Mouse (Mus musculus): ENCODE measurements around the gene 4930453N24Rik. TPM values are rescaled to one million over a fixed set of nuclear protein-coding genes. Genes with fewer than 3 reads are reported as not detected.

Gene 4930453N24Rik
- polyA plus RNA-seq, 1 experiment from 2014 or later, result 20.9 TPM

DNA sequence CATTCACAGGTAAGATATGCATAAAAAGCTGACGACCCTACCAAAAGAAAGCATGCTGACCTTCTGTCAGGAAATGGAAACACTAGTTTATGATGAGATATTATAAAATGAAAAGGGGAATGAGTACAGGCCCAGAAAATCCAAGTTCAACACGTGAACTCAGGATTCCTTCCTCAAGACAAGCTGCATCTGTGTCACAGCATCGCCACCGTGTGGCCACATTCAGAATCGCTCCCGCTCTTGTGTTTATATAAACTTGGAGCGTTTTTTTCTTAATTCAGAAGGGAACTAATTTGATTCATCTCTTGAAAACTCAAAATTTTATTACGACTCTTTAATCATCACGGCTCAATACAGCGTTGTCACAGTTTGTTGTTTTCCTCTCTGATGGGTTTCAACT lies 22.7 kb downstream of the 4930453N24Rik start:
- ATAC-seq (replicated peaks; ENCODE audit: low FRiP score, low TSS enrichment, low read depth) (no peak), DNase-seq (ENCODE audit: low spot score) (peak; percentile 91)
- H3K27ac ChIP-seq (ENCODE audit: low read depth), result no peak overlapping the region
- H3K4me3 ChIP-seq (ENCODE audit: low read depth, low read length), result no peak overlapping the region
- H3K4me2 ChIP-seq (ENCODE audit: low read length), result no peak overlapping the region
- WGBS, result 10% methylated on average over 10 of the region's 10 CpGs
- H3K27me3 ChIP-seq (replicated peaks; ENCODE audit: control insufficient read depth, insufficient read depth, low read length), result no peaks in the 10 kb centered on the region
- H3K4me1 ChIP-seq (replicated peaks; ENCODE audit: control insufficient read depth, insufficient read depth, low read length), result no peaks in the 10 kb centered on the region
- H3K36me3 ChIP-seq (ENCODE audit: control insufficient read depth, insufficient read depth, low read length), result no peaks in the 10 kb centered on the region
- H3K9me3 ChIP-seq (ENCODE audit: control insufficient read depth, low read length), result no peaks in the 10 kb centered on the region
- H3K9ac ChIP-seq (ENCODE audit: low read length), result no peak overlapping the region

DNA sequence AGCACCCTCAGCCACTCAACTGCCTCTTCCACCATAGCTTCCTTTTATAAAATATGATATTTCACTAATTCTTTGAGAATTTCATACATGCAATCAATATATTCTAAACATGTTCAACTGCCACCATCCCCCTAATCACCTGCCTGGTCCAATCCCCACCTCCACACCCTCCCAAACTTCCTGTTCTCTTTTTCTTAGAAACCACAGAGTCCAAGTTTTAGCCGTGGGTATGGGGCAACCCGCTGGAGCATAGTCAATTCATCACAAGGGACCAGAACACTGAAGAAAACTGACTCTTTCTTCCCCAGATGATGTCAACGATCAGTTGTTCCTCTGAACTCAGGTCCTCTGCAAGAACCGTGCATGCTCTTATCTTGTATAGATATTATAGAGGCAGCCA lies 25.9 kb downstream of the 4930453N24Rik start:
- Histone ChIP-seq H3K27me3 (replicated peaks; ENCODE audit: control insufficient read depth, insufficient read depth, low read length) (no peaks in the 10 kb centered on the region), H3K4me2 (ENCODE audit: low read length) (no peak overlapping the region), H3K4me1 (replicated peaks; ENCODE audit: control insufficient read depth, insufficient read depth, low read length) (no peaks in the 10 kb centered on the region), H3K27ac (ENCODE audit: low read depth) (no peak overlapping the region), H3K4me3 (ENCODE audit: low read depth, low read length) (no peak overlapping the region), H3K9ac (ENCODE audit: low read length) (no peak overlapping the region), H3K36me3 (ENCODE audit: control insufficient read depth, insufficient read depth, low read length) (no peaks in the 10 kb centered on the region), H3K9me3 (ENCODE audit: control insufficient read depth, low read length) (no peaks in the 10 kb centered on the region)
- DNase-seq (ENCODE audit: low spot score) (no peak), ATAC-seq (replicated peaks; ENCODE audit: low FRiP score, low TSS enrichment, low read depth) (no peak)
- WGBS, result 74% methylated on average over 4 of the region's 4 CpGs

DNA sequence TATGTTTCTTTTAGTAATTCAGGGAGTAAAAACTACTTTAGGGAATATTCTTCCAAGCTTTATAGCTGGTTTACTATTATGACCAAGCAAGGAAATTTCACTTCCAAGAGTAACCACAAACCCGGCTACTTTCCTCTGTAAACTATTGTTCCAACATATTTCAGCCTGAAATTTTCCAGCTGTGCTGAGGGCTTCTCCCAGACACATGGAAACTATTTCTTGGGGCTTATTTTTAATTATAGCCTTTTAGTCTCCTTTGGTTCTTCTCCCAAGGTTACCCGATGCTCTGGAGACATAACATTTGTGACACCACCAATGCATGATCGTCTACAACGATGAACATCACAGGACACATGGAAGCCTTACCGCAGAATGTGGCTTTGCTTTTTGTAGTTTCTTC lies 33.7 kb downstream of the 4930453N24Rik start:
- Histone ChIP-seq H3K27ac (ENCODE audit: low read depth) (no peak overlapping the region), H3K4me2 (ENCODE audit: low read length) (no peak overlapping the region), H3K4me1 (replicated peaks; ENCODE audit: control insufficient read depth, insufficient read depth, low read length) (no peaks in the 10 kb centered on the region), H3K27me3 (replicated peaks; ENCODE audit: control insufficient read depth, insufficient read depth, low read length) (no peaks in the 10 kb centered on the region), H3K4me3 (ENCODE audit: low read depth, low read length) (no peak overlapping the region), H3K9me3 (ENCODE audit: control insufficient read depth, low read length) (no peaks in the 10 kb centered on the region), H3K36me3 (ENCODE audit: control insufficient read depth, insufficient read depth, low read length) (no peaks in the 10 kb centered on the region), H3K9ac (ENCODE audit: low read length) (no peak overlapping the region)
- ATAC-seq (replicated peaks; ENCODE audit: low FRiP score, low TSS enrichment, low read depth) (no peak), DNase-seq (ENCODE audit: low spot score) (no peak)
- WGBS, result 54% methylated on average over 5 of the region's 5 CpGs

DNA sequence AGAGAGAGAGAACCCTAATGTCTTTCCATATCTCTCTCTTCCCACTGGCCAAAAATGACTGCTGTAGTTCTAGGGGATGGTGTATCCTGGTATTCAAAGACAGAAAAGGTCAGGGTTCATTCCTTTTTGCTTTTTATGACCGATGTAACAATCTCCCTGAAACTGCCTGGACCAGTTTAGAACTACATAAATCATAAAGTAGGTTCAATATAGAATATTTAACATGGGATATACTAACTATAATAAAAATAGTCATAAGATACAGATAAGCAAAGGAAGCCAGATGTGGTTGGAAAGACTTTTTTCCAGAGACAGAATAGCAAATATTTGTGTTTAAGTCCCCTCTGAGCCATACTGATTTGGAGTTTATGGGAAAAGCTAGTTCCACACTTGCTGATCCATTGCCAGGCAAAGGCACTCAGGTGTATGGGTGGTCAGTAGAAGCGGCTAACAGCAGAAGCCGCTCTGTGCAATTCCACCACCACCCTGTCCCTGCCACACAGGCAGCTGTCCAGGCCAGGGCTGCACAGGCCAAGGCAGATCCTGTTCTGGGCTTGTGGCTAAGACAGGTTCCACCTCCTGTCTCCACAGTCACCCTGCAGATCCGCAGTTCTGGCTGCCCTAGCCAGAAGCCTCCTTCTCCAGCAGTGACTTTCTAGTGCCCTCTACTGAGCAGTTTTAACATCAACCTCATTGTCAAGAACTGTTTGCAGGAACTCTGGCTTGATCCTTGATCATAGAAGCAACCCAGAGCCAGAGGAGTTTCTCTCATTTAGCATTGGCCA lies 47.5 kb downstream of the 4930453N24Rik start:
- Histone ChIP-seq H3K4me2 (ENCODE audit: low read length) (no peak overlapping the region), H3K27me3 (replicated peaks; ENCODE audit: control insufficient read depth, insufficient read depth, low read length) (no peaks in the 10 kb centered on the region), H3K9me3 (ENCODE audit: control insufficient read depth, low read length) (no peaks in the 10 kb centered on the region), H3K4me1 (replicated peaks; ENCODE audit: control insufficient read depth, insufficient read depth, low read length) (0 out of 2 replicates have a peak, but pooled peaks cover 6% of the 10 kb centered on the region), H3K27ac (ENCODE audit: low read depth) (no peak overlapping the region), H3K9ac (ENCODE audit: low read length) (no peak overlapping the region), H3K36me3 (ENCODE audit: control insufficient read depth, insufficient read depth, low read length) (no peaks in the 10 kb centered on the region), H3K4me3 (ENCODE audit: low read depth, low read length) (no peak overlapping the region)
- DNase-seq (ENCODE audit: low spot score) (peak; percentile 76), ATAC-seq (replicated peaks; ENCODE audit: low FRiP score, low TSS enrichment, low read depth) (peak; percentile 91)
- whole genome bisulfite sequencing, result 18% methylated on average over 4 of the region's 4 CpGs

DNA sequence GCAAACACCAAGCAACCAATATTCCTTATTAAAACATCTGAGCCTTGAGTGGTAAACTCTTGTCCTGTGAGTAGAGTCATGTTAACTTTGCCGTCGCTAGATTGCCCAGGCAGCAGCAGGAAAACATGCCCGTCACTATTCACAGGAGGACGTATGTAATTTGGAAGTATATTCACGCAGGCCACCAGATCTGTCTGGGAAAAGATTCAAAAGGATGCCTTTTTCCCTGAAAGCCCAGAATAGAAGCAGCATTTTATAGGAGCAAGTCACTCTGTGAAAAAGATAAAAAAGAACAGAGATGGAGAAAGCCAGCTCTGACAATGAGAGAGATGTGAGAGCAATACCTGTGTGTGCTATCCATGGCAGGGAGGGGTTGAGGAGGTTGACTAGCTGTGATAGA lies 49.4 kb downstream of the 4930453N24Rik start:
- Histone ChIP-seq H3K4me2 (ENCODE audit: low read length) (no peak overlapping the region), H3K4me3 (ENCODE audit: low read depth, low read length) (no peak overlapping the region), H3K4me1 (replicated peaks; ENCODE audit: control insufficient read depth, insufficient read depth, low read length) (0 out of 2 replicates have a peak, but pooled peaks cover 11% of the 10 kb centered on the region), H3K36me3 (ENCODE audit: control insufficient read depth, insufficient read depth, low read length) (no peaks in the 10 kb centered on the region), H3K9ac (ENCODE audit: low read length) (no peak overlapping the region), H3K27ac (ENCODE audit: low read depth) (no peak overlapping the region), H3K27me3 (replicated peaks; ENCODE audit: control insufficient read depth, insufficient read depth, low read length) (no peaks in the 10 kb centered on the region), H3K9me3 (ENCODE audit: control insufficient read depth, low read length) (no peaks in the 10 kb centered on the region)
- ATAC-seq (replicated peaks; ENCODE audit: low FRiP score, low TSS enrichment, low read depth) (no peak), DNase-seq (ENCODE audit: low spot score) (no peak)
- 77% methylated on average over 5 of the region's 5 CpGs for WGBS

DNA sequence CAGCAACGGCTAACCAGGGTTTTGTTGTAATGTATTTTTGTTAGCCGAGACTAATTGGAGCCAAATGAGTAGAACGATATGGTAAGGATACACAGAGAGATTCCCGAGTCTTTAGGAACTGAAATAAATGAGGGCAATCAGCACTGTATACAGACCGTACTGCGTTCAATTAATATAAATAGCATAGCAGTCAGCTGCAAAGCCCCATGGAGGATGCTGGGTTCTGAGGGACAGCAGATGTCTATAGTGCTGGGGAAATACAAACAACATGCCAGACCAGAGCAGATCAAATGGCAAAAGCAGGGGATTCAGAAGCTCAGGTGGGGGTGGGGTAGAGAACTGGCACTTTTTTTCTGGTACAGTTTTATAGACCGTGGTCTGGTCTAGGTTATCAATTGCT lies 51.9 kb downstream of the 4930453N24Rik start:
- WGBS, result 43% methylated on average over 7 of the region's 7 CpGs
- ATAC-seq (replicated peaks; ENCODE audit: low FRiP score, low TSS enrichment, low read depth) (no peak), DNase-seq (ENCODE audit: low spot score) (no peak)
- Histone ChIP-seq H3K4me3 (ENCODE audit: low read depth, low read length) (no peak overlapping the region), H3K9ac (ENCODE audit: low read length) (no peak overlapping the region), H3K4me2 (ENCODE audit: low read length) (no peak overlapping the region), H3K4me1 (replicated peaks; ENCODE audit: control insufficient read depth, insufficient read depth, low read length) (0 out of 2 replicates have a peak, but pooled peaks cover 11% of the 10 kb centered on the region), H3K27ac (ENCODE audit: low read depth) (no peak overlapping the region), H3K9me3 (ENCODE audit: control insufficient read depth, low read length) (no peaks in the 10 kb centered on the region), H3K27me3 (replicated peaks; ENCODE audit: control insufficient read depth, insufficient read depth, low read length) (no peaks in the 10 kb centered on the region), H3K36me3 (ENCODE audit: control insufficient read depth, insufficient read depth, low read length) (no peaks in the 10 kb centered on the region)

DNA sequence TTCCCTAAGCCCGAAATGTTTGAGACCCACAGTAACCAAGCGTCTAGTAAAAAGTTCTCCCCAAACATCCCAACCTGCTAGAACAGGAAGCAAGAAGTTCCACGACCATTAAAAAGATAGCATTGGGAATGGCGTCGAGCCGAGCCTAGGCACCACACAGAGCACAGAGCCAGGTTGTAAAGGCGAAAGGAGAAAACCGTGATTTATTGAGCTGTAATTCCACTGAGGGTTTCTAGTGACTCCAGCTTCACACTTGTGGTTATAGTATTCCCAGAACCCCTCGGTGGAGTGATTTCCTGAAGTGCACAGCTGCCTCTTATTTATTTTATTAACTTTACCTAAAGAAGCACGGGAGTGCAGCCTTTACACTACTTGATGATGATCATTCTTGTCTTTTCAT lies 53.1 kb downstream of the 4930453N24Rik start:
- no peaks in the 10 kb centered on the region for H3K9me3 ChIP-seq (ENCODE audit: control insufficient read depth, low read length)
- WGBS, result 53% methylated on average over 10 of the region's 10 CpGs
- H3K36me3 ChIP-seq (ENCODE audit: control insufficient read depth, insufficient read depth, low read length), result no peaks in the 10 kb centered on the region
- no peak overlapping the region for H3K4me2 ChIP-seq (ENCODE audit: low read length)
- 0 out of 2 replicates have a peak, but pooled peaks cover 11% of the 10 kb centered on the region for H3K4me1 ChIP-seq (replicated peaks; ENCODE audit: control insufficient read depth, insufficient read depth, low read length)
- H3K27ac ChIP-seq (ENCODE audit: low read depth), result no peak overlapping the region
- H3K27me3 ChIP-seq (replicated peaks; ENCODE audit: control insufficient read depth, insufficient read depth, low read length), result no peaks in the 10 kb centered on the region
- DNase-seq (ENCODE audit: low spot score) (no peak), ATAC-seq (replicated peaks; ENCODE audit: low FRiP score, low TSS enrichment, low read depth) (no peak)
- H3K9ac ChIP-seq (ENCODE audit: low read length), result no peak overlapping the region
- H3K4me3 ChIP-seq (ENCODE audit: low read depth, low read length), result no peak overlapping the region

DNA sequence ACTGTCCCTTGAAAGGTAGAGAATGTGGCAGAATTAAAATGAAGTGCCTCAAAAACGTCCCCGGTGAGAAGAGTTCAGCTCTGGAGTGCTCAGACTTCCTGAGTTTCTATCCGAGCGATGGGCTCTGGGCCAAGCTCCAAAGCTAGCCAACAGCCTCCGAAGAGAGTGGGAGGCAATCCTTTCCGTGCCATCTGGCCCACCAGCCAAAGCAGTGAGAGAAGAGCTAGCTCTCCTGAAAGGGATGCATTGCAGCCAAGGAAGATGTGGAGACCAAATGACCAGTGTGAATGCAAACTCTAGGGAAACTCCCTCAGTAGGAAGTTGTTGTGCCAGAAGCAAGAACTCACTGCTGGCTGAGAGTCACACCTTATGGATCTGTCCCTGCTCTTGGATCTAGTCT lies 59.1 kb downstream of the 4930453N24Rik start:
- Histone ChIP-seq H3K4me2 (ENCODE audit: low read length) (no peak overlapping the region), H3K36me3 (ENCODE audit: control insufficient read depth, insufficient read depth, low read length) (no peaks in the 10 kb centered on the region), H3K27me3 (replicated peaks; ENCODE audit: control insufficient read depth, insufficient read depth, low read length) (no peaks in the 10 kb centered on the region), H3K4me1 (replicated peaks; ENCODE audit: control insufficient read depth, insufficient read depth, low read length) (no peaks in the 10 kb centered on the region), H3K27ac (ENCODE audit: low read depth) (no peak overlapping the region), H3K9ac (ENCODE audit: low read length) (no peak overlapping the region), H3K9me3 (ENCODE audit: control insufficient read depth, low read length) (no peaks in the 10 kb centered on the region), H3K4me3 (ENCODE audit: low read depth, low read length) (no peak overlapping the region)
- DNase-seq (ENCODE audit: low spot score) (no peak), ATAC-seq (replicated peaks; ENCODE audit: low FRiP score, low TSS enrichment, low read depth) (no peak)
- WGBS, result 65% methylated on average over 6 of the region's 6 CpGs

Data from intestine, embryonic 14.5 days (tissue).